Mouse (Mus musculus): ENCODE results near the gene Os9.
"Not testable (repeated sequence)": the region's sequence is repeated elsewhere in the genome, so short reads cannot be mapped to it uniquely, and the experiment has no call there.

Os9 gene

DNA sequence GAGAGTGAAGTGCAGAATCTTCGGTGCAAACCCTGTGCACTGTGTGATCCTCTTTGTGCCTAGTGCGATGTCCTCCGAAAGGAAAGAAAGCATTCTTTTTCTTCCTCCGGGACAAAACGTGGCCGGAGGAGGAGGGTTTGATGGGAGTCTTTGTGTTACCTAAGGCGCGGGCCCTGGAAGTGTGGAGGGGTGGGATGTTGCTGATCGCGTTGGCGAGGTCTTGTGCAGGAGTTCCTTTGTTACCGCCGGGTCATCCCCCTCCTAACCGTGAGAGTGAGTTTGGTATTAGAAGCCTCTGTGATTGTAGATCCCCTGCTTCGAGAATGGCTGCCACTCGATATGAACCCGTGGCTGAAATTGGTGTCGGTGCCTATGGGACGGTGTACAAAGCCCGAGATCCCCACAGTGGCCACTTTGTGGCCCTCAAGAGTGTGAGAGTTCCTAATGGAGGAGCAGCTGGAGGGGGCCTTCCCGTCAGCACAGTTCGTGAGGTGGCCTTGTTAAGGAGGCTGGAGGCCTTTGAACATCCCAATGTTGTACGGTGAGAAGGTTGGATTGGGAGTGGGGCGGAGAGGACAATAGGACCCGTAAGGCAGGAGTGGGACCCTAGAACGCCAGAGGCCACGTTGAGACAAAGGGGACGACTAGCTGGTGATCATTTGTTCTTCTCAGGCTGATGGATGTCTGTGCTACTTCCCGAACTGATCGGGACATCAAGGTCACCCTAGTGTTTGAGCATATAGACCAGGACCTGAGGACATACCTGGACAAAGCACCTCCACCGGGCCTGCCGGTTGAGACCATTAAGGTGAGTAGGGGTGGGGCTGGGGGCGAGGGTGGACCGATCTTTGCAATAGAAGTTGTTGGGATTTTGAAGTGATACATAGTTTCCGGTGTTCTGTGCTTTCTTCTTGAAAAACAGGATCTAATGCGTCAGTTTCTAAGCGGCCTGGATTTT lies 56.7 kb downstream of the Os9 start:
- in situ Hi-C loops (cut with MseI, MboI): no loop called here

GRCm38 (mm10) chr10:127063239-127063872 lies 57.6 kb downstream of the Os9 start, which contains the start of gene Cdk4:
Gene Cdk4, plus strand, starts transcription at chr10:127063534.
- in situ Hi-C loops (cut with MseI, MboI): no loop called here

DNA sequence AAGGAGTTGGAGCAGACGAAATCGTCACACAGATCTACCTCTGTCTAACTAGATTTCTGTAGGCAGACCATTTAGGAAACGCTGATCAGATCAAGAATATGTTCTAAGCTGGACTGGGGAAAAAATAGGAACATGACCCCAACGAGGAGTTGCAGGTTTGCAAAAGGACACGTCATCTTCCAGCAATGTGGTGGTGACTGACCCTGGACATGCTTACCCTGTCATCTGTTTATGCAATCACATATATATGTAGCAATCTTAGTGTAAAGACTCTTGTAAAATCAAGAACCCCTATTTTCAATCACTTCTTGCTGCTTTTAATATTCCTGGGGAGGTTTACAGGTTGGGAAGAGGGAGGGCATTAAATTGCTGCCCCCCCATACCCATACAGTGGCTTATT lies 58.4 kb downstream of the Os9 start:
- in situ Hi-C loops (cut with MseI, MboI): no loop called here

DNA sequence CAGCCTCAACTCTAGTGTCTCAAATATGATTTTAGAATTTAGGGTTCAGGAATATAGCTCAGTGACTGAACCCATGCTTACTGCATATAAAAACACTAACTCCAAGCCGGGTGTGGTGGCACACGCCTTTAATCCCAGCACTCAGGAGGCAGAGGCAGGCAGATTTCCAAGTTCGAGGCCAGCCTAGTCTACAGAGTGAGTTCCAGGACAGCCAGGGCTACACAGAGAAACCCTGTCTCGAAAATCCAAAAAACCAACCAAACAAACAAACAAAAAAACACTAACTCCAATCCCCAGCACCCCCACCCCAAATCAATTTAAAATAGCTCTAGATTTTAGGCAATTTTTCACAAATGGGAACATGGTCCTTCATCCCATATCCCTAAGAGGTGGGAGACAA lies 58.8 kb downstream of the Os9 start:
- in situ Hi-C loops (cut with MseI, MboI): not testable (repeated sequence)

GRCm38 (mm10) chr10:127061513-127061912 lies 59.4 kb downstream of the Os9 start:
- in situ Hi-C loops (cut with MseI, MboI): no loop called here

GRCm38 (mm10) chr10:127061085-127061484 lies 59.8 kb downstream of the Os9 start:
- in situ Hi-C loops (cut with MseI, MboI): no loop called here

DNA sequence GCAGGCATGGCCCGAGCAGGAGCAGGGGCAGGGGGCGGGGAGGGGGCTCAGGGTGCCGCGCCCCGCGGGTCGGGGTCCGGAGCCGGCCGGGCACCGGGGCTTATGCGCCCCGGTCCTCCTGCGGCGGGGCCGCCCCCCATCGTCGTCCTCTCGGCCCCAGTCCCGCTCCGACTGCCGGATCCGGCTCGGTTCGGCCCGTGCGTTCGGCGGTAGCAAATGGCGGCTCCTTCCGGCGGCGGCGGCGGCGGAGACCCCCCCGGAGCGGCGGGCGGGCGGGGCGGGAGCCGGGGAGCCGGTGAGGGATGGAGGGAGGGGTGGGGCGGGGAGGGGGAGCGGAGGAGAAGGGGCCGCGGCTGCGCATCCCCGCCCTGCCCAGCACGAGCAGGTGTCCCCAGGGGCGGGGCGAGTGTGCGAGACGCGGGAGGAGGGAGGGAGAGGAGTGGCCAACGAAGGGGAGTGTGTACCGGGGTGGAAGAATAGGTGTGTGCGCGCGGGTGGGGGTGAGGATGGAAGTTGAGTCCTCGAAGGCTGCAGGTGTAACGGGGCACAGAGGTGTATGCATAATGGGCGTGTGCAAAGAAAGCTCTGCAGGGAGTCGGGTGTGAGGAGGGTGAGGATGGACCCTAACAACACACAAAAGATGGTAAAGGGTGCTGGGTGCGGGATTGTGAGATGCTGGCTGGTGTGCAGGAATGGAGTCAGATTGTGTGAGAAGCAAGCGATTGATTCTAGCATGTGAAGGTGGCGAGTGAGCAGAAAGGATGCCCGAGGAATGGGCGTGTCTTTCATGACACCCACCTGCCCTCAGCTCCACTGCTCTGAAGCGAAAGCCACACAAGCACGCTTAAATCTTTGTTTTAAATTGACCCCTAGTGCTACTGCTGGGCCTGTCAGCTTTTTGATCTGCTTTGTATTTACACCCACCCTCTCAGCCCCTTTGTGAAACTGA lies 60.7 kb downstream of the Os9 start, which contains the start of gene March9:
Gene March9, minus strand, starts transcription at position 217 of the 949 bp plus-strand sequence.
- in situ Hi-C loops (cut with MseI, MboI): no loop called here

GRCm38 (mm10) chr10:127059174-127059967 lies 61.6 kb downstream of the Os9 start:
- in situ Hi-C loops (cut with MseI, MboI): no loop called here

GRCm38 (mm10) chr10:127058708-127059107 lies 62.2 kb downstream of the Os9 start:
- in situ Hi-C loops (cut with MseI, MboI): no loop called here

DNA sequence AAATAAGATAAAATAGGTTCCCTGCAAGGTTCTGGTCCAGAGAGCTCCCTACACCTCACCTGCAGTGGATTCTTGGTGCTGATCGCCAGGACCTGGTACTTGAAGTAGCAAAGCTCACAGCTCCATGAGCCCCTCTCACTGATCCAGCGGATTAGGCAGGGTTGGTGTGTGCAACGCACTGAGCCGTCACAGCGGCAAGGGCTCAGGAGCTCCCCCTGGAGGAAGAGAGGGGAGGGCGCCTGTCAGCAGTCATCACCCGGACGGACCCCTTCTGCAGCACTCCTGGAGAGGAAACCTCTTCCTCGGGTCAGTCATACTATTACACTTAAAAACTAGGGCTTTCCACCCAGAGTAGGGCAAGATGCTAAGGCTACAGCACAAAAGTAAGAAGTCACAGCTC lies 62.8 kb downstream of the Os9 start:
- in situ Hi-C loops (cut with MseI, MboI): no loop called here

GRCm38 (mm10) chr10:127056490-127056889 lies 64.4 kb downstream of the Os9 start:
- in situ Hi-C loops (cut with MseI, MboI): no loop called here

- in situ Hi-C loops (cut with MseI, MboI): no loop called here
Observed at GRCm38 (mm10) chr10:127055406-127055805, 65.5 kb downstream of the Os9 start.

GRCm38 (mm10) chr10:127054646-127055045 lies 66.3 kb downstream of the Os9 start:
- in situ Hi-C loops (cut with MseI, MboI): no loop called here

GRCm38 (mm10) chr10:127050119-127050474 lies 70.8 kb downstream of the Os9 start:
- in situ Hi-C loops (cut with MseI, MboI): no loop called here

- in situ Hi-C loops (cut with MseI, MboI): no loop called here
Observed at GRCm38 (mm10) chr10:127049395-127050118, 71.4 kb downstream of the Os9 start.

- in situ Hi-C loops (cut with MseI, MboI): no loop called here
Observed at GRCm38 (mm10) chr10:127048608-127049394, 72.1 kb downstream of the Os9 start.

- in situ Hi-C loops (cut with MseI, MboI): no loop called here
Observed at GRCm38 (mm10) chr10:127047954-127048353, 73.0 kb downstream of the Os9 start, which contains the start of gene Cyp27b1. Gene Cyp27b1, plus strand, starts transcription at chr10:127048250.

All from mouse trophoblast stem cell (cell line).